Mouse (Mus musculus) heart, embryonic 16.5 days (tissue): ENCODE measurements around the gene Gm10309. TPM values are rescaled to one million over a fixed set of nuclear protein-coding genes. Genes with fewer than 3 reads are reported as not detected.
A peak's percentile ranks its signal among the peaks of the same experiment; 100 is the strongest.

Source experiments
- ATAC-seq: fragments of 200-750 bp; cut with Nextera tagmentation; replicated peaks from 2 replicates; pipeline ENCODE4 v1.8.0; 2017; ENCODE audit warnings: moderate number of reproducible peaks; ENCODE audit not compliant: insufficient read depth, low FRiP score; ENCODE audit errors: extremely low read depth
- H3K27ac ChIP-seq: fragments of 300-500 bp; sonication (generic); 2 replicates; pipeline ENCODE4 v1.5.1; 2014; ENCODE audit warnings: mild to moderate bottlenecking, low read length, control low read depth, moderate library complexity
- H3K27me3 ChIP-seq: fragments of 300-500 bp; sonication (generic); 2 replicates; pipeline ENCODE4 v1.6.1; 2014; ENCODE audit warnings: low read length, mixed read lengths; ENCODE audit not compliant: control insufficient read depth, insufficient read depth
- H3K36me3 ChIP-seq: fragments of 300-500 bp; sonication (generic); 2 replicates; pipeline ENCODE4 v1.6.1; 2014; ENCODE audit not compliant: control insufficient read depth, insufficient read depth
- H3K4me1 ChIP-seq: fragments of 300-500 bp; sonication (generic); 2 replicates; pipeline ENCODE4 v1.6.1; 2014; ENCODE audit warnings: low read length, mixed read lengths; ENCODE audit not compliant: control insufficient read depth, insufficient read depth
- H3K4me2 ChIP-seq: fragments of 300-500 bp; sonication (generic); 2 replicates; pipeline ENCODE4 v1.6.1; 2014; ENCODE audit warnings: low read depth, mild to moderate bottlenecking, control low read depth, low read length
- H3K4me3 ChIP-seq: fragments of 300-500 bp; sonication (generic); 2 replicates; pipeline ENCODE4 v1.5.1; 2014; ENCODE audit warnings: mild to moderate bottlenecking, control low read depth, low read length
- H3K9ac ChIP-seq: fragments of 300-500 bp; sonication (generic); 2 replicates; pipeline ENCODE4 v1.6.1; 2014; ENCODE audit warnings: low read length, control low read depth
- H3K9me3 ChIP-seq: fragments of 300-500 bp; sonication (generic); replicated peaks from 2 replicates; pipeline ENCODE4 v1.6.1; 2016; ENCODE audit warnings: low read length; ENCODE audit not compliant: control insufficient read depth
- WGBS: fragments of 180-500 bp; shearing (Covaris S2); extraction: QIAGEN DNeasy Blood & Tissue Kit; methylation state at CpG from one replicate; pipeline ENCODE4 v1.1.7; 2014; 5-methylcytosine and 5-hydroxymethylcytosine counted together
- polyA plus RNA-seq: library from polyadenylated mRNA; unstranded; fragments of >200 nt; fragmentation: Nextera tagmentation; extraction: Ambion mirVana; gene quantifications from 2 replicates; pipeline ENCODE4 v1.2.1, GENCODE M21; 2015

The Gm10309 gene
- polyA plus RNA-seq, 1 experiment from 2014 or later = 0.16 TPM

DNA sequence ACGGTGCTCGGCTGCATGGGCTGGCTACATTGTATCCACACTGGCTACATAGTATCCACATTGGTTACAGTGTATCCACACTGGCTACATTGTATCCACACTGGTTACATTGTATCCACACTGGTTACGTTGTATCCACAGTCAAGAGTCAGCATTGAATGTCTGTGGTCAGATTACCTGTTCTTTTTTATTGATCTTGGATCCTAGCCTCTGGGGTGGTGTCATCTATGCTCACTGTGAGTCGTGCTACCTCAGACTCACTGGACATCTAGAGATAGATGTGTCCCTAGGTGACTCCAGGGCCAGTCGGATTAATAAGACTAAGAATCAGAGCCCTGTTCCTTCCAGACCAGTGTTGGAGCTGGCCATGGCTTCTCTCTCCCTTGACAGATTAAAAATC lies 34.9 kb downstream of the Gm10309 start:
- WGBS = 84% methylated on average over 5 of the region's 5 CpGs
- no peak for ATAC-seq
- Histone ChIP-seq H3K27ac (no peak overlapping the region), H3K4me2 (no peak overlapping the region), H3K9me3 (no peaks in the 10 kb centered on the region), H3K27me3 (no peaks in the 10 kb centered on the region), H3K36me3 (no peaks in the 10 kb centered on the region), H3K4me1 (peaks cover 33% of the 10 kb centered on the region), H3K9ac (no peak overlapping the region), H3K4me3 (no peak overlapping the region)

DNA sequence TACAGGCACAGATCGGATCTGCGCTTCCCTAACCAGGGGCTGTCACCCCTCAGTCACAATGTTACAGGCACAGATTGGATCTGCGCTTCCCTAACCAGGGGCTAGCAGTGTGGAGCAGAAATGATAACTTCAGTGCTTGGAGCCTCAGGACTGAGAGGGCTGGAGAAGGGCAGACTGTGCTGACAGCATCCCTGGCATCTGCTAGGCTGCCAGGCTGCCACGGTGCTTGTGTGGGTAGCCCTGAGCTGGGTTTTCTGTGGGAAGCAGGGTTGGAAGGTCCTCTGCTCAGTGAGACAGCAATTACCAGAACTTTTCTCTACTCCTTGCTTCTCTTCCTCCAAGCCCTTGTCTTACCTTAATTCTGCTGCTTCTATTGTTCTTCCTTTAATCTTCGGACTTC lies 37.1 kb downstream of the Gm10309 start:
- ATAC-seq = no peak
- no peaks in the 10 kb centered on the region for H3K9me3 ChIP-seq
- no peaks in the 10 kb centered on the region for H3K27me3 ChIP-seq
- H3K9ac ChIP-seq = peak overlapping the region; percentile 67
- H3K27ac ChIP-seq = peak overlapping the region; percentile 87
- H3K4me2 ChIP-seq = peak overlapping the region; percentile 52
- no peaks in the 10 kb centered on the region for H3K36me3 ChIP-seq
- 53% methylated on average over 5 of the region's 5 CpGs for WGBS
- H3K4me1 ChIP-seq = peaks cover 33% of the 10 kb centered on the region
- H3K4me3 ChIP-seq = no peak overlapping the region

DNA sequence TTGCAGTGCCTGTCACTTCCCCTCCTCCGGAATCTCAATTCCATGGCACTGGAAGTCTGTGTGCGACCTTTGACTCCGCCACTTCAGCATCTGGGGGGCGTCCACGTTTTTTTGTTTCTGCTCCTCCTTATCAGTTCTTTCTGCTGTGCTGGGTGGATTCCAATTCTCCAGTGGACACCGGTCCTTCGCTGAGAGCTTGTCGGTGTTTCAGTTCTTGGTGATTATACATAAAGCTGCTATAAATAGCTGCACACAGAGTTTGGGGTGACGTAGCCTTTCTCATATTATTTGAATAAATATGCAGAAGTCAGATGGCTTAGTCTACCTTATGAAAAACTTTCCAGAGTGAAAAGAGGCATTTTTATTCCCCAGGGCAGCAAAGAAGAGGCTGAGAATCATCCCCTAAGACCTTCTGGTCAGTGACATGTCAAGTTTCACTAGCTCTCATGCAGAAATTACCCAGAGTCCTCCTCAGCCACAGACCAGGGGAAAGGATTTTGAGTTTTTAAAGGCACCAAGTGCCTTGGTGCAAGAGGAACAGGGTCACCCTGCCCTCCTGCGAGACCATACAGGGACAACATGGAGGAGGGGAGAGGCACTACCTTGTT lies 37.6 kb downstream of the Gm10309 start:
- peak overlapping the region; percentile 67 for H3K9ac ChIP-seq
- H3K4me1 ChIP-seq = peaks cover 33% of the 10 kb centered on the region
- peak overlapping the region; percentile 52 for H3K4me2 ChIP-seq
- WGBS = 16% methylated on average over 10 of the region's 10 CpGs
- H3K27ac ChIP-seq = peak overlapping the region; percentile 87
- ATAC-seq = peak; percentile 71
- no peaks in the 10 kb centered on the region for H3K27me3 ChIP-seq
- no peaks in the 10 kb centered on the region for H3K36me3 ChIP-seq
- H3K4me3 ChIP-seq = 0 out of 2 replicates have a peak overlapping the region, but pooled peaks have one; percentile 9
- H3K9me3 ChIP-seq = no peaks in the 10 kb centered on the region

DNA sequence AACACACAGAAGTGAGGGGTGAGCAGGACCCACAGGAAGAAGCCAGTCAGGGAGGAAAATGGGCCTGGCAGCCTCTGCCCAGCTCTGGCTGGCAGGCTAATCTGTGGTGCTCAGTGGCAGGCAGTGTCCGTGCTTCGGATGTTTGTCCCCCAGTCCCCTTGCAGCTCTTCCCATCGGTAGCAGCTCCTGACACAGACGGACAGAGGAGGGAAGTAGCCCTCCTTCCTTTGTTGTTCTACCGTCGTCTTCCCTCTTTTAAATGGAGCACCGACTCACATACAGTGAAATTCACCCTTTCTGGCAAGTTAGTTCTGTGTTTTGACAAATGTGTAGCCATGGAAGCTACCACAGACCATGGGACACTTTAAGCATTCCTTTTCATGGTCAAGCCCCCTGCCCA lies 38.2 kb downstream of the Gm10309 start:
- Histone ChIP-seq H3K27ac (peak overlapping the region; percentile 87), H3K36me3 (no peaks in the 10 kb centered on the region), H3K4me2 (peak overlapping the region; percentile 52), H3K9me3 (no peaks in the 10 kb centered on the region), H3K4me3 (0 out of 2 replicates have a peak overlapping the region, but pooled peaks have one; percentile 9), H3K9ac (no peak overlapping the region), H3K4me1 (peaks cover 33% of the 10 kb centered on the region), H3K27me3 (no peaks in the 10 kb centered on the region)
- peak; percentile 10; the same call in 1 of the 2 replicates for ATAC-seq
- 20% methylated on average over 7 of the region's 7 CpGs for WGBS

DNA sequence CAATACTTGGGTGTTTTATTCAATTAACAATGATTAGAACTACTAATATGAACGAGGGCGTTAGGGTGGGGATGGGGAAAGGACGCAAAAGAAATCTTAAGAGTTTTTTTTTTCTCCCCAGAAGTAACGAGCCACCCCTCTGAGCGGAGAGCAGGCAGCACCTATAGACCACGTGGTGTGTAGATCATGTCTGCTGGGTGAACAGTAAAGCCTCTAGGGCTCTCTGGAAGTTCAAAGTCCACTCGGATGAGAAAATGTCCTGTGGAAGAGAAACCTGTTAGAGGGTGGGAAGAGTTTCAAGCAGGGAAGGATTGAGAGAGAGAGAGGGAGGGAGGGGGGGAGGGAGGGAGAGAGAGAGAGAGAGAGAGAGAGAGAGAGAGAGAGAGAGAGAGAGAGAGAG lies 38.6 kb downstream of the Gm10309 start:
- Histone ChIP-seq H3K27me3 (no peaks in the 10 kb centered on the region), H3K36me3 (no peaks in the 10 kb centered on the region), H3K9ac (no peak overlapping the region), H3K4me1 (peaks cover 33% of the 10 kb centered on the region), H3K4me3 (no peak overlapping the region), H3K27ac (no peak overlapping the region), H3K9me3 (no peaks in the 10 kb centered on the region), H3K4me2 (no peak overlapping the region)
- 87% methylated on average over 7 of the region's 7 CpGs for WGBS
- ATAC-seq = no peak

DNA sequence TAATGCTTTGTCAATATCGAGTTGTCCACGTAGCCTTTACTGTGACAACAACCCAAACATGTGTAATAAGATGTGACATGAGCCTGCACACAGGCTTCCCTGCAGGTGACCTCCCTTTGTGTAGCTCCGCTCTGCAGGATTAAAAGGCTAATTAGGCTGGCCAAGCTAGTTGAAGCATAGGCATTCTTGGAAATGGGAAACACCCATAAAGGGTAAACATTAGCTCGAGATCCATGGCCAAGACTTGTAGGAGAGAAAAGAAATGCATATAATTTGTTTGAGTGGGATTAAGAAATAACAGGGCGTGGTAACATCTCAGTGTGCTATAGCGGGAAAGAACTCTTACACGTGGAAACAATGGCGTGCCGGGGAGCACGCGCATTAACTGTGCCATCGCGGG lies 39.2 kb downstream of the Gm10309 start:
- Histone ChIP-seq H3K36me3 (no peaks in the 10 kb centered on the region), H3K4me1 (peaks cover 33% of the 10 kb centered on the region), H3K9me3 (no peaks in the 10 kb centered on the region), H3K4me3 (no peak overlapping the region), H3K9ac (no peak overlapping the region), H3K4me2 (no peak overlapping the region), H3K27ac (no peak overlapping the region), H3K27me3 (no peaks in the 10 kb centered on the region)
- 91% methylated on average over 13 of the region's 13 CpGs for WGBS
- ATAC-seq = no peak

DNA sequence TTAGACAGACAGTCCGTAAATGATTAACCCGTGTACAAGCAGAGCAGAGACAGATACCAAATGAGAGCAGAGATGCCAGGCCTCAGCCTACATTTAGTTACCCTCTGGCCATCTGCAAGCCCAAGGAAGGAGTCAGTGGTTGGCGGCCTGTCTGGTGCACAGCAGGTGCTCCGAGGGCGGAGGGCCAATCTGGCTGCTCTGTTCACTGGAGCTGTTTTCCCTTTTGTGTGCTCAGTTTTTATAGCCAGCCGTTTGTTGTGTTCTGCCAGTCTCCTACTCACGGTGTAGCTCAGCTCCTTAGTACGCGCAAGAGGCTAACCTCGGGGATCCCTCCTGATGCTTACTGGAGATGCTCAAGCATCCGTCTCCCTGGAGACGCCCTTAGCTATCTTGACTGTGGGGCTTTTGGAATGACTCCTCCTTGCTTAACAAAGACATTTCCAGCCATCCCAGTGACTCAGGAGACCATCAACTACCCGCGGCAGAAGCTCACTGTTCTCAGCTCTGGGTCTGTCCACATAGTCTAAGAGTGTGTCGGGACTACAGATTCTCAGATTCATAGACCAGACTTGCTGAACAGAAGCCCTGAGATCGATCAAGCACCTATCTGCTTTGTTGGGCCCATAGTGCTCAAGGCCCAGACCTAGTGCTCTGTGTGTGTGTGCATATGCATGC lies 40.2 kb downstream of the Gm10309 start:
- Histone ChIP-seq H3K4me3 (no peak overlapping the region), H3K4me2 (no peak overlapping the region), H3K36me3 (no peaks in the 10 kb centered on the region), H3K27me3 (no peaks in the 10 kb centered on the region), H3K4me1 (peaks cover 38% of the 10 kb centered on the region), H3K9me3 (no peaks in the 10 kb centered on the region), H3K9ac (no peak overlapping the region), H3K27ac (no peak overlapping the region)
- WGBS = 82% methylated on average over 16 of the region's 16 CpGs
- ATAC-seq = no peak

DNA sequence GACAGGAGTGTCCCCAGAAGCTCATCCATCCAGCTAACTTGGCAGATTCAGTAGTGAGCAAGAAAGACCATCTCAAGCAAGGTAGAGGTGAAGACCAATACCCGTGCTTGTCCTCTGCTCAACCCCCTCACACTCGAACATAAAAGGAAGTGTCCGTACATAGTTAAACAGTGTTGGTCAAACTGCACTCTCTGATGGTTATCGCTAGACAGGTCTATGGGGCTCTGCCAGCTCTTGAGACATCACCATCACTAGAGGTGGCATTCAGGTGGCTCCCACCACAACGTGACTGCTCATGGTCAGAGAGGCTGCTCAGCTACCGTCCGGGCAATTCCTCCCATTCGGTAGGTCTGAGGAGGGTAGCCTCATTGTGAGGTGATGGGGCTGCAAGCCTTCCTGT lies 40.8 kb downstream of the Gm10309 start:
- H3K9ac ChIP-seq = no peak overlapping the region
- no peaks in the 10 kb centered on the region for H3K36me3 ChIP-seq
- 88% methylated on average over 8 of the region's 8 CpGs for WGBS
- no peaks in the 10 kb centered on the region for H3K9me3 ChIP-seq
- H3K4me2 ChIP-seq = no peak overlapping the region
- H3K4me3 ChIP-seq = no peak overlapping the region
- no peaks in the 10 kb centered on the region for H3K27me3 ChIP-seq
- H3K4me1 ChIP-seq = peaks cover 36% of the 10 kb centered on the region
- ATAC-seq = no peak
- no peak overlapping the region for H3K27ac ChIP-seq

DNA sequence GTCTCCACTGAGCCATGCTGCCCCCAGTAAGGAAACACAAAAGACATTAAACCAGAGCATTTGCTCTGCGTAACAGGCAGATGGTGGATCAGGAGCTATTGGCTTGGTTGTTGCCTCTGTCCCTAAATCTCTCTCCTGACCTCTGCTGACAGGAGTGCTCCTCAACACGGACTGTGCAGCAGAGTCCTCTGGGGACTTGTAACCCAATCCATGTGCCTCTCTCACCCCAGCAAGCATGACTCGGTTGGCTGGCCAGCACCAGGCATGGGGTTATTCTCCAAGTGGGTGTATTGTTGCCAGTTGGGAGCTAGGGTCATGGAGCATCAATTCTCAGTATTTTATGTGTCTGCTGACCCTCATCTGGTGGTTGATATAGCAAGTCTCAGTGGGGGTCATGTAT lies 41.7 kb downstream of the Gm10309 start:
- WGBS = 66% methylated on average over 3 of the region's 3 CpGs

More for the DNA sequence above, 41.7 kb downstream of the Gm10309 start:
- Histone ChIP-seq H3K9me3 (no peaks in the 10 kb centered on the region), H3K4me1 (peaks cover 29% of the 10 kb centered on the region), H3K36me3 (no peaks in the 10 kb centered on the region), H3K4me3 (no peak overlapping the region), H3K27ac (no peak overlapping the region), H3K27me3 (no peaks in the 10 kb centered on the region), H3K9ac (no peak overlapping the region), H3K4me2 (no peak overlapping the region)
- no peak for ATAC-seq
